Mouse (Mus musculus): ENCODE measurements around the gene Larp7.
A peak's percentile ranks its signal among the peaks of the same experiment; 100 is the strongest.

The Larp7 gene

GRCm38 (mm10) chr3:127552973-127553719 is at the start of gene Larp7, which contains the start of gene Zgrf1:
Larp7 (minus strand) TSS chr3:127553349.
Zgrf1 (plus strand) TSS chr3:127553489.
- DNase-seq, result peak; percentile 100

- DNase-seq, result no peak
Observed at GRCm38 (mm10) chr3:127597136-127597535, 44.0 kb upstream of the Larp7 start.

GRCm38 (mm10) chr3:127572557-127572956 is 19.4 kb upstream of the Larp7 start:
- DNase-seq, result peak; percentile 81

- DNase-seq, result no peak
Observed at GRCm38 (mm10) chr3:127565129-127565528, 12.0 kb upstream of the Larp7 start.

- DNase-seq, result no peak
Observed at GRCm38 (mm10) chr3:127562974-127563373, 9.8 kb upstream of the Larp7 start.

GRCm38 (mm10) chr3:127558201-127558600 is 5.1 kb upstream of the Larp7 start:
- DNase-seq, result no peak

GRCm38 (mm10) chr3:127554723-127555122 is 1.6 kb upstream of the Larp7 start:
- DNase-seq, result no peak

- DNase-seq, result no peak
Observed at GRCm38 (mm10) chr3:127553720-127554043, 533 bp upstream of the Larp7 start.

GRCm38 (mm10) chr3:127552434-127552972 is 646 bp downstream of the Larp7 start:
- DNase-seq, result peak; percentile 9

GRCm38 (mm10) chr3:127547882-127548281 is 5.3 kb downstream of the Larp7 start:
- DNase-seq, result peak; percentile 16

GRCm38 (mm10) chr3:127544610-127545121 is 8.5 kb downstream of the Larp7 start:
- DNase-seq, result no peak

GRCm38 (mm10) chr3:127543976-127544375 is 9.2 kb downstream of the Larp7 start:
- DNase-seq, result no peak

GRCm38 (mm10) chr3:127539193-127539592 is 14.0 kb downstream of the Larp7 start:
- DNase-seq, result no peak

- no peak for DNase-seq
Observed at GRCm38 (mm10) chr3:127530293-127530692, 22.9 kb downstream of the Larp7 start.

- no peak for DNase-seq
Observed at GRCm38 (mm10) chr3:127529824-127530223, 23.3 kb downstream of the Larp7 start.

GRCm38 (mm10) chr3:127529210-127529609 is 23.9 kb downstream of the Larp7 start:
- DNase-seq, result no peak

- peak; percentile 37 for DNase-seq
Observed at GRCm38 (mm10) chr3:127527465-127528034, 25.6 kb downstream of the Larp7 start.

- DNase-seq, result no peak
Observed at GRCm38 (mm10) chr3:127525188-127525819, 27.8 kb downstream of the Larp7 start.

- DNase-seq, result peak; percentile 29
Observed at GRCm38 (mm10) chr3:127521156-127521555, 32.0 kb downstream of the Larp7 start.

GRCm38 (mm10) chr3:127520300-127520699 is 32.8 kb downstream of the Larp7 start:
- DNase-seq, result no peak

- DNase-seq, result no peak
Observed at GRCm38 (mm10) chr3:127515251-127515650, 37.9 kb downstream of the Larp7 start.

- no peak for DNase-seq
Observed at GRCm38 (mm10) chr3:127513699-127514098, 39.5 kb downstream of the Larp7 start.

- DNase-seq, result no peak
Observed at GRCm38 (mm10) chr3:127512794-127513335, 40.3 kb downstream of the Larp7 start.

Data from lung, postnatal 10 days (tissue).